Mouse (Mus musculus): ENCODE data around the gene Ptprn2.
A peak's percentile ranks its signal among the peaks of the same experiment; 100 is the strongest.

Ptprn2 gene

DNA sequence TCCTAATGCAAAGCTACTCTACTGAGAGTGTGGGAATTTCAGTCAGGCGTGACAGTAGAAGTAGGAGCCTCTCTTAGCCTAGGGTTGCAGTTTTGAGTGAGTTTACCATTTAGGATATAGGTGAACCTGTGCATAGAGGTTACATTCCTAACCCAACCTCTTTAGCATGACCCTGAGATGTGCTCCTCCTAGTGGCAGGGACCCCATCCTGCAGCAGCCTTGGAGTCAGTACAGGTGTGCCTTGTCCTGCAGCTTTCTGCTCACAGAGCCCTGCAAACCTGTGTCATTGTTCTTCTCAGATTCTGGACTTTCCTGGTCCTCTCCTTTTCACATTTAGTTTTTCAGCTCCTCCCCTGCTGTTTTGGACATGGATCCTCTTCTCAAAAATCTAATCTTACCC lies 168.2 kb downstream of the Ptprn2 start:
- no peak for DNase-seq

DNA sequence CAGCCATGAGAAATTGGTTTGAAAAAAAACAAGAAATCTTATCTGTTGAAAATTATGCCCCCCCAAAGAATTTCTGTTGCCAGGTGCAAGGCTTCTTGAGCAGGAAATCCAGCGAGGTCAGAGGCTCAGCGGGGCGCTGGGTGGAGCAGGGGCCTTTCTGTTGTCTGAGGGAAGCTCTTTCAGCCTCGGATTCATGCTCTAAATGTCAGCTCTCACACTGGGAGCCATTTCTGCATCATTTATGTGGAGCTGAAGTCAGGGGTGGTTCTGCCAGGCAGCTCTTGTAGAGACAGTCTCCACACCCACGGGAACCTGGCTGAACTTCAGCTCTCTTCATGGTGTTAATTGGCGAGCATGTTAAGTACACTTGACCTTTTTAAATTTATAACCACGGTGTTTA lies 174.6 kb downstream of the Ptprn2 start:
- peak; percentile 38 for DNase-seq

GRCm38 (mm10) chr12:116661018-116661417 lies 175.5 kb downstream of the Ptprn2 start:
- DNase-seq = no peak

DNA sequence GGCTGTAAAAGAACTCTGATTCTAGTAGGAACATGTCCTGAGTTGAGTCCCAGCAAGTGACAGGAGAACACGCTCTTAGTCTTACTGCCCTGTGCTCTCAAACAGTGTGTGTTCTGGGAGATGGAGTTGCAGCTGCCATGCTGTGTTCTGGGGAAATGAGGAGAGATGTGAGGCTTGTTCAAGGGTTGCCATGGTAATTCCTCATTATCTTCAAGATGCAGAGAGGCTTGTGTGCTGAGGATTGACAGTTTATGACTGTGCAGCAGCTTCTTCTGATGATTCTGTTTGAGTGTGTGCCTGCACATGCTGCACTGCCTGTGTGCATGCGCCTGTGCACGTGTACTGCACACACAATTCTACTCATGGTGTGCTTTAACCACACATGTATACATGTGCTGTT lies 192.2 kb downstream of the Ptprn2 start:
- DNase-seq = peak; percentile 50

- no peak for DNase-seq
Measured at GRCm38 (mm10) chr12:116689832-116690231, 204.3 kb downstream of the Ptprn2 start.

DNA sequence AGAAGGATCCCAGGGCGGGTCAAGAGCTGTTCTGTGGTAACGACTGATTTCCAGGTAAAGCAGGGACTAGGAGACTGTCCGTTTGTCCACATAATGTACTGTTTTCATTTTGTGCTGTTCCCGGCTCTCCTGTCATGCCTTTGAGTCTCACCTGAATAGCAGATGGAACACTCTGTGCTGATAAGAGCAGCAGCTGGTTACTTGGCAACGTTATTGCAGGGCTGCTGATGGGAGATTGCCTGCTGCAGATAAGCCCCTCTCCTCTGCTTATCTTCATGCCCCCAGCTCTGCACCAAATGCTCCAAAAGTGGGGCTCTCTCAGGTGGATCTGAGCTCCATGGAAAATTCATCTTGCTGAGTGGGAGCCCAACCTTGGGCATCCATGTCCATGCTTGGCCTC lies 224.0 kb downstream of the Ptprn2 start:
- no peak for DNase-seq

- no peak for DNase-seq
Measured at GRCm38 (mm10) chr12:116710716-116711115, 225.2 kb downstream of the Ptprn2 start.

DNA sequence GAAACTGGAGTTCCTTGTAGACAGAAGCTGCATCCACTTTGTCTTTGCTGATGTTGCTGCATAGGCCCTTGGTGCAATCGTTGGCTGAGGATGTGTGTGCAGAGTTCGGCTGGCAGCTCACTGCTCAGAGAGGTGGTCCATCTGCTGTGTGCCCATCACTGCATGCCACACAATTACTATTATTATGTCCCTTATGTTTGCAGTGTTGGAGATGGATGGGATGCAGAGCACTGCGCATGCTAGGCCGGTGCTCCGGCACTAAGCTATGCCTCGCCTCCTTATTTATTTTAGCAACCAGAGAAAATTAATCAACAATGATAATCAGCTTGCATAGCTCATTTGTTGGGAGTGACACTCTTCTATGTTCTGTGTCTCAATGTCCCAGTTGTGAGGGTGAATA lies 225.6 kb downstream of the Ptprn2 start:
- no peak for DNase-seq

DNA sequence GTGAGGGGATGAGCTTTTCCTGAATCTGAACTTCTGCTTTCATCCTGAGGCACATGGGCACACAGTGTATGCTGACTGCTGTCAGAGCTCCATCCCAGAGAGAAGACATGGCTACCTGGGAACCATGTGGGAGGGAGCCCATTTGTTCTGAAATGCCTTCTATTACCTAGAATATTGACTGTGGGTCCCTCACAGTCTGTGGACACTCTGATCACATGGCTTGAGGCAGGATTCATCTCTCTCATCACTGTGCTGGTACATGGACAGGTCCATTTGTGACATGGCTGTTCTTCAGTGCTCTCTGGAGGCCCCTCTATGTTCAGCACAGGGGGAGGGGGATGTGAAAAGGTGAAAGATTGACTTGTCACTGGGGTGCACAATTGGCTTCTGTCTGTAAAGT lies 227.6 kb downstream of the Ptprn2 start:
- no peak for DNase-seq

DNA sequence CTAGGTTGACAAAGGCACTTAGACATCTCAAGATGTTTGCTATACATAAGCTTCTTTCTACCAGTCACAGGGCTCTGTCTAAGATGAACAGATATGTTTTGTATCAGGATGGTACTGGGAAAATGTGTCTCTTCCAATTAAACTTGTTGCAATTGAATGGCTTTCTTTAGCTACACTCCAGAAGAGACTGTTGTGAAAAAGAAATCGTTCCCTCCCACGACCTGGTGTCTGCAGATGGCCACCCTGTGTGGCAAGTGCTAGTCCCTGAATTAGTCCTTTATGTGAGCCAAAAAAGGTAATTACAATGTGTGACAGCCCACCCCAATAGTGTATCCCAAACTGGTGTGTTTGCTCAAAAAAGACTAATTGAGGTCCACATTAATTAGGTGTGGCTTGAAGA lies 235.5 kb downstream of the Ptprn2 start:
- DNase-seq = no peak

- DNase-seq = no peak
Measured at GRCm38 (mm10) chr12:116740141-116740540, 254.6 kb downstream of the Ptprn2 start.

GRCm38 (mm10) chr12:116741300-116741699 lies 255.8 kb downstream of the Ptprn2 start:
- DNase-seq = no peak

DNA sequence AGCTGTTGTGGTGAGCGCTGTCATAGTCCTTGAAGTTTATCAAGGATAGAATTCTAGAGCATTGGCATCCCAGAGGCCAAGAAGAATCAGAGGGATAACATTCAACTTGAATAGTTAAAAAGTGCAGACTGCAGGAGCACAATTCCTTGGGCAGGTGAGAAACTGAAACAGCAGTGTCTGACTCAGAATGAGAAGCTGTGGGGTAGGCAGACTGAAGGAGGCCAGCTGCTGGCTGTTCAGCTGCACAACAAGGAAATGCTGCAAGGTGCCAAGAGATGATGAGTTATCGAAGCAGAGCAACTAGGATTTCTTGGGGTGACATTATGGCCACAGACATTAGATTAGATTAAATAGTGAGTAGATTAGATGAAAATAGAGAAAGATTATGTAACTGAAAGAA lies 260.9 kb downstream of the Ptprn2 start:
- no peak for DNase-seq

- DNase-seq = peak; percentile 36
Measured at GRCm38 (mm10) chr12:116752784-116753183, 267.3 kb downstream of the Ptprn2 start.

- DNase-seq = no peak
Measured at GRCm38 (mm10) chr12:116763961-116764360, 278.4 kb downstream of the Ptprn2 start.

- DNase-seq = no peak
Measured at GRCm38 (mm10) chr12:116770911-116771310, 285.4 kb downstream of the Ptprn2 start.

- DNase-seq = no peak
Measured at GRCm38 (mm10) chr12:116771493-116771892, 286.0 kb downstream of the Ptprn2 start.

DNA sequence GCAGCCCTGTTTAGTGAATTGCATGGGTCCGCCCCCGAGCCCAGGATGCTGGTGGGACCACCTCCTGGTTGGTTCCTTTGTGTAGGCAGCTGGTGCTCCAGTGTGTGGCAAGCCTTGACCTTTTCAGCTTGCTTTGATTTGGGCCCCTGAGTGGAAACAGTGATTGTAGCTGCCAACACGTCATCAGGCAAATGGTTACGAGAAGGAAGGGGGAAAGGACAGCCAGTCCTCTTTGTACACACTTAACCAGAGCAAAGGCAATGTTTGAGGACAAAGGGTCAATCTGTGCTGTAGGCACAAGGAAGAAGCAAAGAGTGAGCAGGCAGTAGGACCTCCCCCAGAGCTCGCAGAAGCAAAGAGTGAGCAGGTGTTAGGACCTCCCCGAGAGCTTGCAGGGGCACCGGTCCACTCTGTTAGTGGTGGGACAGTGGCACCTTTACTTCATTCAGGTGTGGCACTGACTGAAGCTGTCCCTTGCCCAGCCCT lies 286.6 kb downstream of the Ptprn2 start:
- peak; percentile 18 for DNase-seq

GRCm38 (mm10) chr12:116773344-116773743 lies 287.8 kb downstream of the Ptprn2 start:
- no peak for DNase-seq

DNA sequence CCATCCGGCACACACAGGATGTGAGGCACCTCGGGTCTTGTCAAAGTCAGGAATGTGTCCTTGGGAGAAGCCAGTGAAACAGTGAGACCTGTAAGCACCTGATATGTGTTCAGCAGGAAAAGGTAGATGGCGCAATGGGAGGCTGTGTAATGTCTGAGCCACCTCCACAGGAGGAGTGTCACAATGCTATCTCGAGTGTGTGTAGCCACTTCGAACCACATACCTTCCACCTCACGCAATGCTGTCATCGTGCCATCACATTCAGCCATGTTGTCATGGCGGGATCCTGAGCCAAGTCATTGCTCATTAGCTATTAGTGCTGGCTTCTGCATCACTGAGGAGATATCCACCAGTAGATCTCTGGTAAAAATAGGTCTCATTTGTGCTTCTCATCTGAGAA lies 290.9 kb downstream of the Ptprn2 start:
- no peak for DNase-seq

GRCm38 (mm10) chr12:116778095-116779090 lies 292.9 kb downstream of the Ptprn2 start:
- DNase-seq = peak; percentile 31

DNA sequence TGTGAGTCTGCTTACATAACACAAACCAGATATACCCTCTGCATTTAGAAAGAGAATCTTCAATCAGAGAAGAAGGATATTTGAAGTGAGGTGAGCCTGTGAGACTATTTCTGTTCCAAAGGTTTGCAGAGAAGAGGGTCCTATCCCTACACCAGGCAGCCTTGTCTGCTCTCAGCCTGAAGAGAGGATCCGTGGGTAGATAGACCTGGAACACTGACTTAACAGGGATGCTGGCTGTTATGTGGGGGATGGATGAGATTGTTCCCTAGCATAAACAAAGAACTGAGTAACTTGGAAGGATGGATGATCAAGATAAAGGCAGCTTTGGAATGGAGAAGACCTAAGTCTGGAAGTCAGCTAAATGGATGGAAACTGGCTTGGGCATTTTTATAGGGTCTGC lies 294.9 kb downstream of the Ptprn2 start:
- DNase-seq = no peak

DNA sequence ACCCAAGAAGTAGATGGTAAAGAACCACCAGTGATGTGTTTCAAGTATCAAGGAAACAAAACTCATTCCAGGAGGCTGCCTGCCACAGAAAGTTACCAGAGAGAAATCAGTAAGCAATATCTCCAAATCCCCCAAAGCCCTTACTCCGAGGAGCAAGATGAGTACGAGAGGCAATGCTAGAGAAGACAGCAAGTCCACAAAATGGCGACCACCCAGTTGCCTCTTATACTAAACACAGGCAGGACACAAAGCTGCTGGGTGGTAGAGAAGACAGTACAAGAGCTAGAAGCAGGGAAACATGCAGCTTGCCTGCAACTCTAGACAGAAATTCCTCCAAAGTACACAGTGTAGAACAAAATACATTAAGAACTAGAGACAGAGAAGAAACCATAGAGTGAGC lies 300.2 kb downstream of the Ptprn2 start:
- DNase-seq = no peak

DNA sequence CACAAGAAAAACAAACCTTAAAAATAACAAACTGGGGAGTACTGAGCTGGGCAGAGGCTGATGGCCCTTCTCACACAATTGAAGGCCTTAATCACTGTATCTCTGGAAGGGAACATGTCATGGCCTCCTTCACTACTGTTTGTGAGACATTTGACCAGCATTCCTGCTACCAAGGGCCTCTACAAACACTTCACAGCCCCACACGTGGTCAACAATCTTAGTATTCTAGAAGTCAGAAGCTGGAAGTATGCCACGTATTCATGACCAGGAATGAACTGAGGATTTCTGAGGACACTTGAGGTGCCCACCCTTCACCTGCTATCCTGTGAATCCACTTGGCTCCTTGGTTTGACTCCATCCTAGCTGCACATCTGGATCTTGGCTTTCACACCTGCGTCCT lies 302.8 kb downstream of the Ptprn2 start:
- DNase-seq = no peak

GRCm38 (mm10) chr12:116803331-116803730 lies 317.8 kb downstream of the Ptprn2 start:
- DNase-seq = no peak
